Mouse (Mus musculus): ENCODE results near the gene Glyr1. TPM values are rescaled to one million over a fixed set of nuclear protein-coding genes. Genes with fewer than 3 reads are reported as not detected.
A peak's percentile ranks its signal among the peaks of the same experiment; 100 is the strongest.

Gene Glyr1
- 154 and 165 TPM in 2 replicates for total RNA-seq (2017)

- peak; percentile 92 for ATAC-seq (ENCODE audit: extremely low read depth, insufficient number of reproducible peaks, low FRiP score, poor library complexity, severe bottlenecking)
These were observed at the start of gene Glyr1, which contains the start of gene Ubn1 for GRCm38 (mm10) chr16:5049774-5050234. TSS of gene Glyr1 (minus strand) at chr16:5049863. TSS of gene Ubn1 (plus strand) at chr16:5050057.

DNA sequence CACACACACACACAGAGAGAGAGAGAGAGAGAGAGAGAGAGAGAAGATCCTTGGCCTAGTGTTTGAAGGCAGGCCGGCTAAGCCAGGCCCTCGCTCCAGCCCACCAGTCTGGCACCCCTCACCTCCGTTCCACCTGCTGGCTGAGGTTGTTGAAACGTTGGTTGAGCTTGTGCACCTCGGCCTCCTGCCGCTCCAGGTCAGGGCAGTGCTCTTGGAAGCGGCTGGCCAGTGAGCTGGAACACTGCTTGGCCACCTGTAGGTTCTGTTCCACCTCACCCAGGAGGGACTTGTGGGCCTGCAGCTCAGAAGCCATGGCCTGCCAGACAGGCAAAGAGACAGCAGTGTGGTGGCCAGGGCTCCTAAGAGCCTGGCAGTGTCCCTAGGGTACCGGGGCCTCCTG is 46.8 kb upstream of the Glyr1 start:
- ATAC-seq (ENCODE audit: extremely low read depth, insufficient number of reproducible peaks, low FRiP score, poor library complexity, severe bottlenecking), result no peak

DNA sequence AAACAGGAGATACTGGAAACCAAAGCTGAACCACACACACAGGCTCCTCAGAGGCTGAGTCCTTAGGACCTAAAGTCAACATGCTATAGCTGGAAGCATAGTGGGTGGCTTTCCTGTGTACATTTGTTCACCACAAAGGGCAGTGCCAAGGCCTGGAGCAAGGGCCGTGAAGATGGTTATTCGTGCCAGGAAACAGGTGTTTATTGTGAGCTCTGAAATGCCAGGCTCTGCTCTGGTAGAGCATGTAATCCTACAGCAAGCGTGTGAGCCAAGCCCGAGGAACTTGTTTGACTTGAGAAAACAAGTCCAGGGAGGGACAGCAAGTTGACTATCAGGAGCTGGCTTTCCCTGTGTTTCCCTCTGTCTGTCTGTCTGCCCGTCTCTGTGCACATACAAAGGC is 43.6 kb upstream of the Glyr1 start:
- ATAC-seq (ENCODE audit: extremely low read depth, insufficient number of reproducible peaks, low FRiP score, poor library complexity, severe bottlenecking), result no peak

- ATAC-seq (ENCODE audit: extremely low read depth, insufficient number of reproducible peaks, low FRiP score, poor library complexity, severe bottlenecking), result no peak
These were observed 39.4 kb upstream of the Glyr1 start for GRCm38 (mm10) chr16:5089021-5089420.

DNA sequence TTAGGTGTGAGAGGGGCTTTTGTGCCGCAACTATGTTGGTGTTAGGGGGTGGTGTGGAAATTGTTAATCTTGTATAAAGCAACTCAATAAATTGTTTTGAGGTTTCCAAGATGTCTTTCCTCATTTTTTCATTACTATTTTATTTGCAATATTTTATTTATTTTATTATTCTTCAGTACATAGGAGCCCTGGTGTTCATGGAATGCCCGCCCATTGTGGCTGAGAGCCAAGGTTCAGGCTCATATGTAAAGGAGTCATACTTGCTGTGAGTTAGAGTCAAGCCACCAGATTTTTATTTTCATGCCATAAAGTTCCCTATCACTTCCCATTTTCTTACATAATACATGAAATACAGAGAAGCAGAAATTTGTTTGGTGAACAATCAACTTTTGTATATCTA is 36.5 kb upstream of the Glyr1 start:
- no peak for ATAC-seq (ENCODE audit: extremely low read depth, insufficient number of reproducible peaks, low FRiP score, poor library complexity, severe bottlenecking)

GRCm38 (mm10) chr16:5085196-5085595 is 35.5 kb upstream of the Glyr1 start:
- ATAC-seq (ENCODE audit: extremely low read depth, insufficient number of reproducible peaks, low FRiP score, poor library complexity, severe bottlenecking), result no peak

DNA sequence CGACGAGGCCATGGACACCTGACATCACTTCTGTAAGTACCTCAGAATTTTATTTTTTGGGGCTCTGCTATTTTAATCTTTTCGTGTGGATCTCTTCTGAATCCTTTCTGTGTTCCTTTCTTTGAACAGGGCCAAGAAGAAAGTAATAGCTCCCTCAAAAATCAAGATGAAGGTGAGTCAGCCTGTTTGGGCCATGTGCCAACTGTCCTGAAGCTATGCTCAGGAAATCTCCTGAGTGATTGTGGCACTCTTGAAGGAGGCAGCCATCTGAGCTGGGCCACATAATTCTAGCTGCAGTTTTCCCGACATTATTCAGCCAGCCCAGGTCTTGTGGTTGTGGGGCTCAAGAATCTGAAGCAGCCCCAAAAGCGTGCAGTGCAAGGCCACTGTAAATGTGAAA is 24.7 kb upstream of the Glyr1 start:
- no peak for ATAC-seq (ENCODE audit: extremely low read depth, insufficient number of reproducible peaks, low FRiP score, poor library complexity, severe bottlenecking)

GRCm38 (mm10) chr16:5071974-5072373 is 22.3 kb upstream of the Glyr1 start:
- no peak for ATAC-seq (ENCODE audit: extremely low read depth, insufficient number of reproducible peaks, low FRiP score, poor library complexity, severe bottlenecking)

DNA sequence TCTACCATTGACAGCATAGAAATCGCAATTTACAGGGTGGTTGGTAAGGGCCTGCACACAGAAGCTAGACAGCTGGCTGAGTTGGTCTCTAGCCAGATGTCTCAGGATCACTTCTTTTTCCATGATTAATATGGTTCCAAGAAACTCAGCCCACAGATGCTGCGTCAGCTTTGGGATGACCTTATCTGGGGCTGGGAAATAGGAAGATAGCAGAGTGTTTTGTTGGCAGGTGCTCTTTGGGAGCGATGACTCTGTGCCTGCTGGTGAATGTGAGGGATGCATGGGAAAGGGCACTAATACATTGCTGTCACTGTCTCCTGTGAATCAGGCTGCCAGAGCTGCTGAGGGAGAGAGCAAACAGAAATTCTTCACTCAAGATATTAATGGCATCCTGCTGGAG is 20.7 kb upstream of the Glyr1 start:
- no peak for ATAC-seq (ENCODE audit: extremely low read depth, insufficient number of reproducible peaks, low FRiP score, poor library complexity, severe bottlenecking)

- ATAC-seq (ENCODE audit: extremely low read depth, insufficient number of reproducible peaks, low FRiP score, poor library complexity, severe bottlenecking), result no peak
These were observed 13.8 kb upstream of the Glyr1 start for GRCm38 (mm10) chr16:5063472-5063871.

DNA sequence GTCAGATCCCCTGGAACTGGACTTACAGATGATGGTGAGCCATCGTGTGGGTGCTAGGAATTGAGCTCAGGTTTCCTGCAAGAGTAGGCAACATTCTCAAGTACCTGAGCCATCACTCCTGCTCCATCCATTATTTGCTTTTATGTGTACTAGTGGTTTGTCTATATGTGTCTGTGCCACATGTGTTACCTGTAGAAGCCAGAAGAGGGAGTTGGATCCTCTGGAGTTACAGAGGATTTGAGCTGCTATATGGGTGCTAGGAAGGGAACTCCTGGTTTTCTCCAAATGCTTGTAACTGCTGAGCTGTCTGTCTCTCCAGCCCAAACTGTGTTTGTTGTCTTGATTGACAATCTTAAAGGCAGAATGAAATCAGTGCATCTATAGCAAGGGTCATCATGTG is 8.5 kb upstream of the Glyr1 start:
- ATAC-seq (ENCODE audit: extremely low read depth, insufficient number of reproducible peaks, low FRiP score, poor library complexity, severe bottlenecking), result peak; percentile 23; the same call in 1 of the 2 replicates

DNA sequence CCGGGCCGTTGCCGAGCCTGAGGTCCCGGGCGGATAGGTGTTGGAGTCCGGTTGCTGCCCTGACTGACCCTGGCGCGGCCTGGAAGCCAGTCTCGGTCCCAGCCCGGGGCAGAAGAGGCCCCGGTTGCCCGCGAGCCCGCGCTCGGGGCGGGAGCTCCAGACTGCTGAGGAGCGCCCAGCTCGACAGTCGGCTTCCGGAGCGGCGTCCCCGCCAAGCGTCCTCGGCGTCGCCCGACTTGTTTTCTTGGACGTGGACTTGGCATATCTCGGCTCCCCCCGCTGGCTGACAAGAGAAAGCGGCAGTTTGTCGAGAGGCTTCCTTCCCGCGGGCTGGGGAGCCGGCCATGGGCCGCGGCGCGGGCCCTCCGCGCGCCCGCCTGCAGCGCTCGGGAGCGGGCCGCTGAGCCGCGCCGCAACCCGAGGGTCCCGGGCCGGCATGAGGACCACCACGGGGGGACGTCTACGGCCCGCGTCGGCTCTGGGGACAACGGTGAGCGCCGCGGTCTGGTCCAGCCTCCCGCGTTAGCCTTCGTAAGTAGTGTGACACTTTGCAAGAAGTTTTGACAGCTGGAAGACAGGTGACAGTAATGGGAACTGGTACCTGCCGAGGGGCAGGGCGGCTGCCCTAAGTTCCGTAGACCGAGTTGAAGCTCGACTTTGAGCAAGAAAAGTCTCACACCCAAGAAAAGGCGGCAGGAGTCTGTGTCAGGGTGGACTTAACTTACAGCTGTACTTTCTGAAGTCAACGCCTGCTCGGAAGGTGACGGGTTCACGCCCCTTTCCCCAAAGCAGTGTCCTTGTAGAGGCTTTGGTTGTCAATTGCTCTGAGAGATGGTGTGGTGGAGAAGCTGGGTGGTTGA is 818 bp upstream of the Glyr1 start:
- no peak for ATAC-seq (ENCODE audit: extremely low read depth, insufficient number of reproducible peaks, low FRiP score, poor library complexity, severe bottlenecking)

- peak; percentile 24; the same call in 1 of the 2 replicates for ATAC-seq (ENCODE audit: extremely low read depth, insufficient number of reproducible peaks, low FRiP score, poor library complexity, severe bottlenecking)
These were observed 385 bp downstream of the Glyr1 start for GRCm38 (mm10) chr16:5049182-5049773.

GRCm38 (mm10) chr16:5045322-5045721 is 4.3 kb downstream of the Glyr1 start:
- ATAC-seq (ENCODE audit: extremely low read depth, insufficient number of reproducible peaks, low FRiP score, poor library complexity, severe bottlenecking), result no peak

DNA sequence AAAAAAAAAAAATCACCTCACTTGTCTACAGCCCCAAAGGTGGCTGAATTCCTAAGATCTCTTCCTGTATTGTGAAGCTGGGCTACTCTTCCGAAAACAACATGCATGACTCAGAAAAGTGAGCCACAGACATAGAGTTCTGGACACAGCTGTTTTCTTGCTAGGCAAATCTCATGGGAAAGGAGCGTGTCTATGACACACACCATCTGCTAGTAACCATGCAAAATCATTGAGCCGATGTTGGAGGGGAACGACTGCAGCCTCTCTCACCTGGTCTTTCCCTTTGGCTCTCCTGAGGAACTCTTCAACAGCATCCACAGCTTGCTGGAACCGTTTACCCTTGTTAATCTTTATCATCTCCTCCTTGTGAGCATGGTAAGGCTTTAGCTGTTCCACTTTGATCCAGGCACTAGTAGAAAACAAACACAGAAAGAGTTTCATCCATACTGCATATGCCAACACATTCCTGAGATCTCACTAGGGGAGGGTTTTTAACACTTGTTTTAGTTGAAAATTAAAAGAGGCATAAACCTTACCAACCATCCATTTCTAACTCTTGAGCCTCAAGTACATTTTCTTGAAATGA is 12.9 kb downstream of the Glyr1 start:
- ATAC-seq (ENCODE audit: extremely low read depth, insufficient number of reproducible peaks, low FRiP score, poor library complexity, severe bottlenecking), result no peak

- ATAC-seq (ENCODE audit: extremely low read depth, insufficient number of reproducible peaks, low FRiP score, poor library complexity, severe bottlenecking), result no peak
These were observed 14.1 kb downstream of the Glyr1 start for GRCm38 (mm10) chr16:5035591-5035990.

DNA sequence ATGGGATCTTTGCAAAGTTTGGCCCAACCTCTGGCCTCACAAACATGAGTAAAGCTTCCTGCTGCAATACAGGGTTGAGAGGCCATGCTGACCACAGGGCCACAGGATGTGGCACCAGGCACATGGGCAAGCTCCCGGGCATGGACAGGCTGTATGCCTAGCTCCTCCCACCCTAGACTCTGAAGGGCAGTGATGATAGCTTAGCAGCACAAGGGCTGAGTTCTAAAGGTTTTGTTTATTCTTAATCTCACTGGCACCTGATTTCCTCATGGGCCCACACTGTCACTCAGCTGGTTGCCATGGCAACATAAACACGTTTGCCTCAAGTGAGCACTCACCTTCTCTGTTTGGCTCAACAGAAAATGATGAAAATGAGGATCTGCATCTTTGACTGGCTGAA is 19.8 kb downstream of the Glyr1 start:
- peak; percentile 79 for ATAC-seq (ENCODE audit: extremely low read depth, insufficient number of reproducible peaks, low FRiP score, poor library complexity, severe bottlenecking)

DNA sequence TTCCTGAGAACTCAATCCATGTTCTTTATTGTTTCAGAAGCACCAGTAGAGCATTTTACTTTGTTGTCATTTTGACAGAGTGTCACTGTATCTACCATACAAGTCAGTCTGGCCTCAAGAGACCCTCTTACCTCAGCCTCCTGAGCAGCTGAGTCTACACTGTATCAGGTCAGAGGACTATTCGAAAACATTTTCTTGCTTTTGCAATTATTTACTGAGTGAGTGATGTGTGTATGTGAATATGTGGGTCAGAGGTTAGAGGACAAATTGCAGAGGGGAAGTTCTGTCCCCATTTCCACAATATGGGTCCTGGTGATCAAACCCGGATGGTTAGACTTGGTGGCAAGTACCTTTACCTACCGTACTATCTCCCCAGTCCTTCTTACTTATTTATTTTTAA is 25.6 kb downstream of the Glyr1 start:
- ATAC-seq (ENCODE audit: extremely low read depth, insufficient number of reproducible peaks, low FRiP score, poor library complexity, severe bottlenecking), result no peak

- ATAC-seq (ENCODE audit: extremely low read depth, insufficient number of reproducible peaks, low FRiP score, poor library complexity, severe bottlenecking), result no peak
These were observed 35.1 kb downstream of the Glyr1 start for GRCm38 (mm10) chr16:5014578-5014977.

Measured in neutrophil, adult 5-6 weeks (primary cell).